Mouse (Mus musculus) liver, adult (tissue): Measurements from ENCODE around the gene Ptp4a2.

Experiments
- GATA4 ChIP-seq: IDR thresholded peaks from 2 replicates; pipeline ENCODE4 v1.6.1; 2014; ENCODE audit warnings: mild to moderate bottlenecking, low read length; ENCODE audit not compliant: insufficient replicate concordance

The Ptp4a2 gene

DNA sequence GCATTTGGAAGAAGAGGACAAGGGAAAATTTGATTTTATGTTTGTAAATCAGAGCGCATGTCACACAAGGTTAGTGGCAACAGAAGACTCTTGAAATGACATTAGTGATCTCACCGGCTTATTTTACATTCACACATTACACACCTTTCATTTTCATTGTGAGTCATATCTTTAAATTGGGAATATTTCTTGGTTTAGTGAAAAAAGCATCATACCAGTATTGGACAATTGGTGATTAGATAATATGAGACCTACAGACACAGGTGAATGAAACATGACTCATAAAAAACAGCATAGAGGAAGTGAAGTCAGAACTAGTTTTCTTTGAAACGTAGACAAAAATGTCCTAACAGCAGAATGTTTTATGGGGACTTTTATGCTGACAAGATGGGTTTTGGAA lies 16.6 kb downstream of the Ptp4a2 start:
- TF ChIP-seq GATA4 = no peak

- TF ChIP-seq GATA4 = no peak
Measured at GRCm38 (mm10) chr4:129828081-129828480, 17.1 kb downstream of the Ptp4a2 start.

GRCm38 (mm10) chr4:129829799-129830198 lies 18.8 kb downstream of the Ptp4a2 start:
- TF ChIP-seq GATA4 = no peak

GRCm38 (mm10) chr4:129830343-129830944 lies 19.4 kb downstream of the Ptp4a2 start:
- TF ChIP-seq GATA4 = no peak

DNA sequence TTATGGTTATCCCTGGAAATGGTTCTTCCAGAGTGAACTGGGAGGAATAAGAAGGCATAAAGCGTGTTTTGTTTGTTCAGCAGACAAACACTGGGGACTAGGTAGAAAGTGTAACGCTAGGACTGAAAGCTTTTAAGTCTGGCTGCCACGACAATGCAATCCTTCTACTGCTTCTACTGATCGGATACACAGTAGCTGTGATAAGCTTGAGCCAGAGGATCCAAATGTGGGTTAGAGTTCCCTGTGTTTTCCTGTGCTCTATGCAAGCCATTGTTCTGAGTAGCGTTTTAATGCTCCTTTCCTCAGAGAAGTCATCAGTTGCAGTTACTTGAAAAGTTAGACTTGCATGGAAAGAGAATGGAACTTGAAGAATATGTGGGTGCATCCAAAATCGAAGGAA lies 23.6 kb downstream of the Ptp4a2 start:
- TF ChIP-seq GATA4 = peak; percentile 76; the same call in 1 of the 2 replicates

DNA sequence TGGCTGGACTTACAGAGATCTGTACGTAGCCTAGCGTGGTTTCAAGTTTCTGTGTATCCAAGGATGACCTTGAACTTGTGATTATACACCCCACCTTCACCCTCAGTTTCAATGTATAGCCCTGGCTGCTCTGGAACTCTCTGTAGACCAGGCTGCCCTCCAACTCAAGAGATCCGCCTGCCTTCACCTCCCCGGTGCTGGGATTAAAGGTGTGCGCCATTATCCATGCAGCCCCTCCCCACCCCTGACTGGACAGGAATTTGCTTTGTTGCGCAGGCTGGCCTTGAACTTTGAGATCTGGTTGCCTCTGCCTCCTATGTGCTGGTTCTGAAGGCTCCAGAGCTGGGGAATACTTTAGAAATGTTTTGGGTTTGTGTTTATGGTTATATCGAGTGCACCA lies 24.3 kb downstream of the Ptp4a2 start:
- TF ChIP-seq GATA4 = no peak

- TF ChIP-seq GATA4 = no peak
Measured at GRCm38 (mm10) chr4:129839866-129840555, 29.0 kb downstream of the Ptp4a2 start.

GRCm38 (mm10) chr4:129846823-129847222 lies 35.8 kb downstream of the Ptp4a2 start:
- TF ChIP-seq GATA4 = no peak

- TF ChIP-seq GATA4 = no peak
Measured at GRCm38 (mm10) chr4:129850491-129850890, 39.5 kb downstream of the Ptp4a2 start.

DNA sequence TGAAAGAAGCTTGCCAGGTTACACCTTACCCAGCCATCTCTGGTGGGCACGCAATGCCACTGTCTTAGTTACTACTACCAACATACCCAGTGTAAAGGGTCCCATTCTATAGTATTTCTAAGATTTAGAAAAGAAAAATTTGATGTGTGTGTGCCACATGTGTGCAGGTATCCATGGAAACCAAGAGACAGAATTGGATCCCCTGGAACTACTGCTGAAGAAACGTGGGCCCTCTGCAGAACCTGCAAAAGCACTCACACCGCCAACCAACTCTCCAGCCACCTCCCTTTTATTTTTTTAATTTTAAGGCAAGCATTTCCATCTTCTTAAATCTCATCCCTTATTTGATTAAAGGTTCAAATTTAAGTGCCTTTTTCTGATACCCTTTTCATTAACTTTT lies 40.8 kb downstream of the Ptp4a2 start:
- TF ChIP-seq GATA4 = no peak

DNA sequence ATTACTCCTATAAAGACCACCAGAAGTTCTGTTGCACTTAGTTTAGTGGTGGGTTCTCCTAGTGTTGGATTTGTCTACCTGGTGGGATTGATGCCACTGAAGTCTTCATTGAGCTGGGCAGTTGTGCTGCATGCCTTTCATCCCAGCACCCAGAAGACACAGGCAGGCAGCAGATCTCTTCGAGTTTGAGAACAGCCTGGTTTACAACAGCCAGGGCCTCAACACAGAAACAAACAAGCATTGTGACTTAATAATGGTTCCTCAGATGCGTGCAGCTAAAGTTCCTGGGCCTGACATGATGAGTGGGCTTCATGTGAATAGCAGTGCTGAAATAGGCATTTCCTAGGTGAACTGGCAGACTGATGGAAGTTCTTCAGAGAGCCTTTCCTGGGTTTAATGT lies 42.0 kb downstream of the Ptp4a2 start:
- no peak for TF ChIP-seq GATA4

- TF ChIP-seq GATA4 = no peak
Measured at GRCm38 (mm10) chr4:129853996-129854395, 43.0 kb downstream of the Ptp4a2 start.

GRCm38 (mm10) chr4:129854615-129855014 lies 43.6 kb downstream of the Ptp4a2 start:
- TF ChIP-seq GATA4 = no peak

DNA sequence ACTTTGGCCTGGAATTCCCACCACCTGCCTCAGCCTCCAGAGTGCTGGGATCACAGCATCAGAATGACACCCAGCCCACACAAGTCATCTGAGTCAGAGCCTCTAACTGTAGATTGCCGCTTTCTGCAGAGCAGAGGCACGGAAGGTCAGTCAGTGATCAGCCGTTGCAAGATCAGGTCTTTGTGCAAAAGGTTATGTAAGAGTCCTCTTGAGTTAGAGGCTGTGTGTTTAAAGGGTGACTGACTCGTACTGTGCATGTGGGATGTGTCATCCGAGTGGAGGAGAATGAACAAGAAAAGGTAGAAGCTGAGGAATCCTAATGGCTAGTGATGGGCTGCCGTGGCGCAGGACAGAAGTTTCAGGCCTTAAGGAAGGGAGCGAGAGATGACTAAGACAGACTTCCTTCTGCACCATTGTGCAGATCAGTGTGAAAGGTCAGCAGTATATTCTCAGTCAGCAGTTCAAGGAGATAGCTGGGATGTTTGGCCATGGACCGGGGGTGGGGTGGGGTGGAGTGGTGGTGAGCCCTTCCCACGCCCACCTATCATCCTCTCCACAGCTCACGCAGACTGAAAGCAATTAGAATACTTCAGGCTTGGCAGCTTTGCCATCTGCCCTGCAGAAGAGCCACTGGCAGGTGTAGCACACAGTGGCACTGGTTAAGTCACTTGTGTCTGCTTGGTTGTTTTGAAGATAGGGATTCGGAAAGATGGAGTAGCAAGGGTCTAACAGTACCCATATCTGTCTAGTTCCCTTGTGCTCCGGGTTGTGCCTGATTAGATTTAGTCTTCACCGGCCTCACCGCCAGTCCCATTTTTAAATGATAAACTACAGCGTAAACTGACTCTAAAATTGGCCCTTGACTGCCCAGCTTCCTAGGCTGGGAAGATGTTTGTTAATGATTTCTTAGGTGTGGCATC lies 44.3 kb downstream of the Ptp4a2 start:
- no peak for TF ChIP-seq GATA4

DNA sequence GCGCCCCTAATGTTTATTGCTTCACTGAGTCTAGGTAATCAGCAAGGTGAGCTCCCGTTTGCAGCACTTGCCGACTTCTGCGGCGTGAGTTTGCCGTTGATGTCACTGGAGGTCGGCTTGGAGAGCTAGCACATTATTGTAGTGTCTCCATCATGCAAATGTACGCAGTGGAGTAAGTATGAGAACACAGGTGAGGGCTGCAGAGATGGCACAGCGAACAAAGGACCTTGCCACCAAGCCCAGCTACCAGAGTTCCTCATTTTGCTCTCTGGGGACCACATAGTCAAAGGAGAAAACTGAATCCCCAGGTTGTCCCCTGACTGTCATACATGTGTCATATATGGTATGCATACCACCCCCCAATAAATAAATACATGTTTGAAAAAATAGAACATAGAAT lies 49.4 kb downstream of the Ptp4a2 start:
- TF ChIP-seq GATA4 = no peak

GRCm38 (mm10) chr4:129861400-129861799 lies 50.4 kb downstream of the Ptp4a2 start:
- no peak for TF ChIP-seq GATA4
